24 mouse cellular contexts compared by ENCODE assay signal in genomic region chr14:112901171-112901570, GRCm38 (mm10).
DNase-seq lines count a peak whose midpoint lies in the region; ATAC-seq lines count a peak whose summit lies in the region.
"Had no signal": no experiment of that assay in that cellular context is flagged by ENCODE, and none has a peak within 500 bp of the region (broad histone marks: within the 10 kb centered on the region; RNA-seq: fewer than 3 reads in every experiment).

No protein-coding gene starts in this region.

- DNase-seq in forebrain, embryonic 11.5 days (ENCODE audit: low spot score): no peak
- DNase-seq in hindbrain, embryonic 11.5 days (ENCODE audit: low spot score): no peak
- no peak for DNase-seq in hindbrain, embryonic 10.5 days (ENCODE audit: low spot score)
- no peak for DNase-seq in midbrain, embryonic 11.5 days (ENCODE audit: low spot score, missing footprints)
- no peak for DNase-seq in midbrain, embryonic 14.5 days
- DNase-seq: adrenal gland, adult 2 months; adrenal gland, postnatal 10 days; adrenal gland, postnatal 25 days; cerebellum, adult 11 months; cerebellum, adult 18-20 months; cerebellum, adult 8-10 months; cerebellum, adult 9-11 months; cerebellum, postnatal 14 days; cerebellum, postnatal 36 days; embryo, embryonic 11 days had no signal

- ATAC-seq in forebrain, embryonic 11.5 days (replicated peaks; ENCODE audit: low FRiP score): peak; percentile 36
- no peak for ATAC-seq in forebrain, embryonic 15.5 days (replicated peaks)
- peak; percentile 43; the same call in 1 of the 2 replicates for ATAC-seq in hindbrain, embryonic 11.5 days (ENCODE audit: low FRiP score)
- 0 out of 2 replicates have a peak, but pooled peaks have one; percentile 33 for ATAC-seq in midbrain, embryonic 11.5 days (ENCODE audit: low FRiP score)
- ATAC-seq in midbrain, embryonic 15.5 days (replicated peaks): no peak
- 0 out of 2 replicates have a peak, but pooled peaks have one; percentile 17 for ATAC-seq in midbrain, embryonic 13.5 days
- no peak; the same call in 1 of the 2 replicates for ATAC-seq in midbrain, embryonic 14.5 days (ENCODE audit: low FRiP score, low TSS enrichment)
- ATAC-seq: forebrain, embryonic 13.5 days; forebrain, embryonic 16.5 days had no signal

- H3K4me3 ChIP-seq in forebrain, embryonic 11.5 days (ENCODE audit: low read depth, low read length): no peak overlapping the region
- H3K4me3 ChIP-seq in forebrain, embryonic 15.5 days: no peak overlapping the region
- H3K4me3 ChIP-seq in hindbrain, embryonic 11.5 days (ENCODE audit: low read depth, low read length): no peak overlapping the region
- H3K4me3 ChIP-seq in hindbrain, embryonic 10.5 days: no peak overlapping the region
- H3K4me3 ChIP-seq in midbrain, embryonic 11.5 days (ENCODE audit: low read depth, low read length): no peak overlapping the region
- H3K4me3 ChIP-seq in midbrain, embryonic 15.5 days: no peak overlapping the region
- H3K4me3 ChIP-seq in midbrain, embryonic 13.5 days (replicated peaks): no peak overlapping the region
- H3K4me3 ChIP-seq in midbrain, embryonic 14.5 days (replicated peaks; ENCODE audit: low read depth, low read length): no peak overlapping the region
- H3K4me3 ChIP-seq: embryonic facial prominence, embryonic 12.5 days; embryonic facial prominence, embryonic 15.5 days; erythroblast, embryonic 14.5 days; forebrain, embryonic 10.5 days; forebrain, embryonic 13.5 days had no signal

- H3K27ac ChIP-seq in forebrain, embryonic 11.5 days (ENCODE audit: low read depth, low read length): no peak overlapping the region
- no peak overlapping the region for H3K27ac ChIP-seq in forebrain, embryonic 15.5 days (replicated peaks)
- no peak overlapping the region for H3K27ac ChIP-seq in hindbrain, embryonic 11.5 days (ENCODE audit: low read depth, low read length)
- H3K27ac ChIP-seq in hindbrain, embryonic 10.5 days: no peak overlapping the region
- H3K27ac ChIP-seq in midbrain, embryonic 11.5 days (ENCODE audit: low read depth, low read length): no peak overlapping the region
- no peak overlapping the region for H3K27ac ChIP-seq in midbrain, embryonic 15.5 days
- H3K27ac ChIP-seq in midbrain, embryonic 13.5 days: no peak overlapping the region
- no peak overlapping the region for H3K27ac ChIP-seq in midbrain, embryonic 14.5 days (replicated peaks; ENCODE audit: low read depth, low read length)
- H3K27ac ChIP-seq: embryonic facial prominence, embryonic 12.5 days; embryonic facial prominence, embryonic 15.5 days; forebrain, embryonic 10.5 days; forebrain, embryonic 13.5 days had no signal

- WGBS in forebrain, embryonic 11.5 days: 88% methylated on average over 1 of the region's 1 CpGs
- WGBS in forebrain, embryonic 15.5 days: 78% methylated on average over 1 of the region's 1 CpGs
- WGBS in hindbrain, embryonic 11.5 days: 80% methylated on average over 1 of the region's 1 CpGs
- 85% methylated on average over 1 of the region's 1 CpGs for WGBS in hindbrain, embryonic 10.5 days
- WGBS in midbrain, embryonic 11.5 days: 91% methylated on average over 1 of the region's 1 CpGs
- WGBS in midbrain, embryonic 15.5 days: 81% methylated on average over 1 of the region's 1 CpGs
- WGBS in midbrain, embryonic 13.5 days: 96% methylated on average over 1 of the region's 1 CpGs
- WGBS in midbrain, embryonic 14.5 days: 82% methylated on average over 1 of the region's 1 CpGs

- H3K4me1 ChIP-seq in forebrain, embryonic 11.5 days (replicated peaks; ENCODE audit: control insufficient read depth, insufficient read depth, low read length): no peaks in the 10 kb centered on the region
- no peaks in the 10 kb centered on the region for H3K4me1 ChIP-seq in forebrain, embryonic 15.5 days
- no peaks in the 10 kb centered on the region for H3K4me1 ChIP-seq in hindbrain, embryonic 11.5 days (replicated peaks; ENCODE audit: control insufficient read depth, insufficient read depth, low read length)
- no peaks in the 10 kb centered on the region for H3K4me1 ChIP-seq in hindbrain, embryonic 10.5 days (replicated peaks)
- no peaks in the 10 kb centered on the region for H3K4me1 ChIP-seq in midbrain, embryonic 11.5 days (ENCODE audit: control insufficient read depth, insufficient read depth, low read length)
- no peaks in the 10 kb centered on the region for H3K4me1 ChIP-seq in midbrain, embryonic 15.5 days
- no peaks in the 10 kb centered on the region for H3K4me1 ChIP-seq in midbrain, embryonic 13.5 days (replicated peaks)
- H3K4me1 ChIP-seq in midbrain, embryonic 14.5 days (ENCODE audit: control insufficient read depth, insufficient read depth, low read length): no peaks in the 10 kb centered on the region
- H3K4me1 ChIP-seq: embryonic facial prominence, embryonic 12.5 days; embryonic facial prominence, embryonic 15.5 days; forebrain, embryonic 10.5 days; forebrain, embryonic 13.5 days had no signal

- H3K9me3 ChIP-seq in forebrain, embryonic 11.5 days (ENCODE audit: control insufficient read depth, low read length): no peaks in the 10 kb centered on the region
- H3K9me3 ChIP-seq in forebrain, embryonic 15.5 days: no peaks in the 10 kb centered on the region
- no peaks in the 10 kb centered on the region for H3K9me3 ChIP-seq in hindbrain, embryonic 11.5 days (ENCODE audit: control insufficient read depth, low read length)
- H3K9me3 ChIP-seq in hindbrain, embryonic 10.5 days: no peaks in the 10 kb centered on the region
- H3K9me3 ChIP-seq in midbrain, embryonic 11.5 days (ENCODE audit: control insufficient read depth, low read length): no peaks in the 10 kb centered on the region
- H3K9me3 ChIP-seq in midbrain, embryonic 15.5 days: no peaks in the 10 kb centered on the region
- H3K9me3 ChIP-seq in midbrain, embryonic 13.5 days: no peaks in the 10 kb centered on the region
- no peaks in the 10 kb centered on the region for H3K9me3 ChIP-seq in midbrain, embryonic 14.5 days (ENCODE audit: control insufficient read depth, low read length)
- H3K9me3 ChIP-seq: embryonic facial prominence, embryonic 12.5 days; embryonic facial prominence, embryonic 15.5 days; forebrain, embryonic 10.5 days; forebrain, embryonic 13.5 days had no signal

- H3K4me2 ChIP-seq in forebrain, embryonic 11.5 days (ENCODE audit: low read depth, low read length, severe bottlenecking): no peak overlapping the region
- H3K4me2 ChIP-seq in forebrain, embryonic 15.5 days (replicated peaks): no peak overlapping the region
- H3K4me2 ChIP-seq in hindbrain, embryonic 11.5 days (replicated peaks; ENCODE audit: low read depth, low read length): no peak overlapping the region
- no peak overlapping the region for H3K4me2 ChIP-seq in midbrain, embryonic 11.5 days
- no peak overlapping the region for H3K4me2 ChIP-seq in midbrain, embryonic 15.5 days
- no peak overlapping the region for H3K4me2 ChIP-seq in midbrain, embryonic 13.5 days (replicated peaks)
- no peak overlapping the region for H3K4me2 ChIP-seq in midbrain, embryonic 14.5 days (ENCODE audit: low read length)
- H3K4me2 ChIP-seq: embryonic facial prominence, embryonic 12.5 days; embryonic facial prominence, embryonic 15.5 days; forebrain, embryonic 13.5 days had no signal

- H3K9ac ChIP-seq in forebrain, embryonic 11.5 days (ENCODE audit: low read length): no peak overlapping the region
- no peak overlapping the region for H3K9ac ChIP-seq in forebrain, embryonic 15.5 days (replicated peaks)
- H3K9ac ChIP-seq in hindbrain, embryonic 11.5 days (ENCODE audit: low read depth, low read length): no peak overlapping the region
- no peak overlapping the region for H3K9ac ChIP-seq in midbrain, embryonic 11.5 days (ENCODE audit: low read length)
- H3K9ac ChIP-seq in midbrain, embryonic 15.5 days: no peak overlapping the region
- H3K9ac ChIP-seq in midbrain, embryonic 13.5 days (replicated peaks): no peak overlapping the region
- no peak overlapping the region for H3K9ac ChIP-seq in midbrain, embryonic 14.5 days (replicated peaks; ENCODE audit: low read length)
- H3K9ac ChIP-seq: embryonic facial prominence, embryonic 12.5 days; embryonic facial prominence, embryonic 15.5 days; forebrain, embryonic 13.5 days had no signal

- H3K27me3 ChIP-seq in forebrain, embryonic 11.5 days (ENCODE audit: control insufficient read depth, insufficient read depth, low read length): no peaks in the 10 kb centered on the region
- H3K27me3 ChIP-seq in forebrain, embryonic 15.5 days: no peaks in the 10 kb centered on the region
- no peaks in the 10 kb centered on the region for H3K27me3 ChIP-seq in hindbrain, embryonic 11.5 days (ENCODE audit: control insufficient read depth, insufficient read depth, low read length)
- no peaks in the 10 kb centered on the region for H3K27me3 ChIP-seq in hindbrain, embryonic 10.5 days (ENCODE audit: insufficient read depth, poor library complexity, severe bottlenecking)
- no peaks in the 10 kb centered on the region for H3K27me3 ChIP-seq in midbrain, embryonic 11.5 days (ENCODE audit: control insufficient read depth, insufficient read depth, low read length)
- H3K27me3 ChIP-seq in midbrain, embryonic 15.5 days (replicated peaks): no peaks in the 10 kb centered on the region
- H3K27me3 ChIP-seq in midbrain, embryonic 13.5 days: no peaks in the 10 kb centered on the region
- no peaks in the 10 kb centered on the region for H3K27me3 ChIP-seq in midbrain, embryonic 14.5 days (ENCODE audit: control insufficient read depth, insufficient read depth, low read length)
- H3K27me3 ChIP-seq: embryonic facial prominence, embryonic 12.5 days; embryonic facial prominence, embryonic 15.5 days; forebrain, embryonic 13.5 days had no signal

- no peaks in the 10 kb centered on the region for H3K36me3 ChIP-seq in forebrain, embryonic 11.5 days (ENCODE audit: control insufficient read depth, insufficient read depth, low read length)
- no peaks in the 10 kb centered on the region for H3K36me3 ChIP-seq in forebrain, embryonic 15.5 days
- no peaks in the 10 kb centered on the region for H3K36me3 ChIP-seq in hindbrain, embryonic 11.5 days (ENCODE audit: control insufficient read depth, insufficient read depth, low read length)
- H3K36me3 ChIP-seq in hindbrain, embryonic 10.5 days: no peaks in the 10 kb centered on the region
- H3K36me3 ChIP-seq in midbrain, embryonic 11.5 days (ENCODE audit: control insufficient read depth, insufficient read depth, low read length): no peaks in the 10 kb centered on the region
- H3K36me3 ChIP-seq in midbrain, embryonic 15.5 days (replicated peaks): no peaks in the 10 kb centered on the region
- no peaks in the 10 kb centered on the region for H3K36me3 ChIP-seq in midbrain, embryonic 13.5 days
- no peaks in the 10 kb centered on the region for H3K36me3 ChIP-seq in midbrain, embryonic 14.5 days (ENCODE audit: control insufficient read depth, insufficient read depth, low read length)
- H3K36me3 ChIP-seq: embryonic facial prominence, embryonic 12.5 days; embryonic facial prominence, embryonic 15.5 days; forebrain, embryonic 10.5 days had no signal

Comparison
In these comparisons a context has a peak if more than half of its experiments do, and no peak if none do; other contexts are left out.
1. ATAC-seq: peak in forebrain, embryonic 11.5 days (single experiment), hindbrain, embryonic 11.5 days (single experiment), midbrain, embryonic 11.5 days (single experiment) and midbrain, embryonic 13.5 days (single experiment); none in forebrain, embryonic 15.5 days (single experiment), midbrain, embryonic 15.5 days (single experiment) and midbrain, embryonic 14.5 days (single experiment).